Mouse (Mus musculus): ENCODE data around the gene Lats2. TPM values are rescaled to one million over a fixed set of nuclear protein-coding genes. Genes with fewer than 3 reads are reported as not detected.

Lats2 gene
- polyA plus RNA-seq (2014; fragmentation: Nextera tagmentation; extraction: Ambion mirVana), result 24.9 and 25.9 TPM in 2 replicates

GRCm38 (mm10) chr14:57758237-57758636 is at the start of gene Lats2:
TSS of gene Lats2 (minus strand) at chr14:57758388.
- Histone ChIP-seq H3K4me1 (ENCODE audit: control insufficient read depth in 2 of 2, insufficient read depth in 2 of 2, low read length in 2 of 2) (peaks cover 7 to 9% of the 10 kb centered on the region in 2 experiments), H3K4me2 (ENCODE audit: low read length) (no peak within 1 kb of the TSS), H3K4me3 (ENCODE audit: control insufficient read depth in 1 of 2, insufficient read depth in 1 of 2, low read depth in 1 of 2, low read length in 2 of 2) (no peak within 1 kb of the TSS), H3K27me3 (ENCODE audit: control insufficient read depth, insufficient read depth, low read length) (no peaks in the 10 kb centered on the region), H3K36me3 (ENCODE audit: control insufficient read depth, insufficient read depth, low read length) (no peaks in the 10 kb centered on the region), H3K9ac (ENCODE audit: low read length) (no peak within 1 kb of the TSS), H3K9me3 (ENCODE audit: control insufficient read depth, low read length) (no peaks in the 10 kb centered on the region), H3K27ac (replicated peaks in 1 of 2; ENCODE audit: control insufficient read depth in 1 of 2, insufficient read depth in 1 of 2, low read depth in 2 of 2, low read length in 2 of 2) (no peak within 1 kb of the TSS)
- no peak for ATAC-seq (ENCODE audit: insufficient number of reproducible peaks, insufficient read depth, low FRiP score, low read depth)
- 70% methylated on average over 4 of the region's 4 CpGs for WGBS

- WGBS, result 73% methylated on average over 4 of the region's 4 CpGs
- Histone ChIP-seq H3K27ac (replicated peaks in 1 of 2; ENCODE audit: control insufficient read depth in 1 of 2, insufficient read depth in 1 of 2, low read depth in 2 of 2, low read length in 2 of 2) (no peak overlapping the region), H3K36me3 (ENCODE audit: control insufficient read depth, insufficient read depth, low read length) (peaks cover 84% of the 10 kb centered on the region)
Measured at GRCm38 (mm10) chr14:57803731-57804130, 45.5 kb upstream of the Lats2 start.

GRCm38 (mm10) chr14:57797991-57798931 is 40.1 kb upstream of the Lats2 start, which contains the start of gene Sap18:
TSS of gene Sap18 (plus strand) at chr14:57798180.
- no peaks in the 10 kb centered on the region for H3K27me3 ChIP-seq (ENCODE audit: control insufficient read depth, insufficient read depth, low read length)
- peak within 1 kb of the TSS; percentile 64 to 87 for H3K4me3 ChIP-seq (ENCODE audit: control insufficient read depth in 1 of 2, insufficient read depth in 1 of 2, low read depth in 1 of 2, low read length in 2 of 2)
- peak within 1 kb of the TSS; percentile 93 for H3K4me2 ChIP-seq (ENCODE audit: low read length)
- peaks cover 29% of the 10 kb centered on the region for H3K36me3 ChIP-seq (ENCODE audit: control insufficient read depth, insufficient read depth, low read length)
- peak within 1 kb of the TSS; percentile 85 for H3K9ac ChIP-seq (ENCODE audit: low read length)
- peak; percentile 94 for ATAC-seq (ENCODE audit: insufficient number of reproducible peaks, insufficient read depth, low FRiP score, low read depth)
- H3K9me3 ChIP-seq (ENCODE audit: control insufficient read depth, low read length), result no peaks in the 10 kb centered on the region
- peak within 1 kb of the TSS; percentile 57 to 77 for H3K27ac ChIP-seq (replicated peaks in 1 of 2; ENCODE audit: control insufficient read depth in 1 of 2, insufficient read depth in 1 of 2, low read depth in 2 of 2, low read length in 2 of 2)
- peaks cover 4 to 19% of the 10 kb centered on the region in 2 experiments for H3K4me1 ChIP-seq (ENCODE audit: control insufficient read depth in 2 of 2, insufficient read depth in 2 of 2, low read length in 2 of 2)
- WGBS, result under 1% methylated on average over 95 of the region's 99 CpGs

More at GRCm38 (mm10) chr14:57803731-57804130, 45.5 kb upstream of the Lats2 start:
- H3K9me3 ChIP-seq (ENCODE audit: control insufficient read depth, low read length), result no peaks in the 10 kb centered on the region
- no peak overlapping the region for H3K4me3 ChIP-seq (ENCODE audit: control insufficient read depth in 1 of 2, insufficient read depth in 1 of 2, low read depth in 1 of 2, low read length in 2 of 2)
- H3K27me3 ChIP-seq (ENCODE audit: control insufficient read depth, insufficient read depth, low read length), result no peaks in the 10 kb centered on the region
- no peak for ATAC-seq (ENCODE audit: insufficient number of reproducible peaks, insufficient read depth, low FRiP score, low read depth)
- peaks cover 4 to 19% of the 10 kb centered on the region in 2 experiments for H3K4me1 ChIP-seq (ENCODE audit: control insufficient read depth in 2 of 2, insufficient read depth in 2 of 2, low read length in 2 of 2)
- H3K4me2 ChIP-seq (ENCODE audit: low read length), result no peak overlapping the region
- no peak overlapping the region for H3K9ac ChIP-seq (ENCODE audit: low read length)

- Histone ChIP-seq H3K9ac (ENCODE audit: low read length) (peak overlapping the region; percentile 70), H3K4me3 (ENCODE audit: control insufficient read depth in 1 of 2, insufficient read depth in 1 of 2, low read depth in 1 of 2, low read length in 2 of 2) (peak overlapping the region; percentile 64 to 87), H3K4me1 (ENCODE audit: control insufficient read depth in 2 of 2, insufficient read depth in 2 of 2, low read length in 2 of 2) (peaks cover 4 to 19% of the 10 kb centered on the region in 2 experiments), H3K4me2 (ENCODE audit: low read length) (peak overlapping the region; percentile 93), H3K27ac (replicated peaks in 1 of 2; ENCODE audit: control insufficient read depth in 1 of 2, insufficient read depth in 1 of 2, low read depth in 2 of 2, low read length in 2 of 2) (peak overlapping the region in 1 of 2 experiments; percentile 57; a peak in 2 of 4 replicates), H3K9me3 (ENCODE audit: control insufficient read depth, low read length) (no peaks in the 10 kb centered on the region), H3K27me3 (ENCODE audit: control insufficient read depth, insufficient read depth, low read length) (no peaks in the 10 kb centered on the region), H3K36me3 (ENCODE audit: control insufficient read depth, insufficient read depth, low read length) (peaks cover 22% of the 10 kb centered on the region)
- WGBS, result 11% methylated on average over 7 of the region's 7 CpGs
- no peak for ATAC-seq (ENCODE audit: insufficient number of reproducible peaks, insufficient read depth, low FRiP score, low read depth)
Measured at GRCm38 (mm10) chr14:57797551-57797950, 39.4 kb upstream of the Lats2 start.

GRCm38 (mm10) chr14:57791171-57791570 is 33.0 kb upstream of the Lats2 start:
- 55% methylated on average over 4 of the region's 4 CpGs for WGBS
- Histone ChIP-seq H3K4me2 (ENCODE audit: low read length) (no peak overlapping the region), H3K36me3 (ENCODE audit: control insufficient read depth, insufficient read depth, low read length) (no peaks in the 10 kb centered on the region), H3K4me3 (ENCODE audit: control insufficient read depth in 1 of 2, insufficient read depth in 1 of 2, low read depth in 1 of 2, low read length in 2 of 2) (no peak overlapping the region), H3K9me3 (ENCODE audit: control insufficient read depth, low read length) (no peaks in the 10 kb centered on the region), H3K4me1 (ENCODE audit: control insufficient read depth in 2 of 2, insufficient read depth in 2 of 2, low read length in 2 of 2) (peaks cover 0 to 2% of the 10 kb centered on the region in 2 experiments; a peak in 1 of 4 replicates), H3K27ac (replicated peaks in 1 of 2; ENCODE audit: control insufficient read depth in 1 of 2, insufficient read depth in 1 of 2, low read depth in 2 of 2, low read length in 2 of 2) (no peak overlapping the region), H3K27me3 (ENCODE audit: control insufficient read depth, insufficient read depth, low read length) (no peaks in the 10 kb centered on the region), H3K9ac (ENCODE audit: low read length) (no peak overlapping the region)
- ATAC-seq (ENCODE audit: insufficient number of reproducible peaks, insufficient read depth, low FRiP score, low read depth), result no peak

- Histone ChIP-seq H3K4me1 (ENCODE audit: control insufficient read depth in 2 of 2, insufficient read depth in 2 of 2, low read length in 2 of 2) (peaks cover 0 to 2% of the 10 kb centered on the region in 2 experiments; a peak in 1 of 4 replicates), H3K36me3 (ENCODE audit: control insufficient read depth, insufficient read depth, low read length) (no peaks in the 10 kb centered on the region), H3K27me3 (ENCODE audit: control insufficient read depth, insufficient read depth, low read length) (no peaks in the 10 kb centered on the region), H3K4me2 (ENCODE audit: low read length) (no peak overlapping the region), H3K27ac (replicated peaks in 1 of 2; ENCODE audit: control insufficient read depth in 1 of 2, insufficient read depth in 1 of 2, low read depth in 2 of 2, low read length in 2 of 2) (no peak overlapping the region), H3K4me3 (ENCODE audit: control insufficient read depth in 1 of 2, insufficient read depth in 1 of 2, low read depth in 1 of 2, low read length in 2 of 2) (no peak overlapping the region), H3K9me3 (ENCODE audit: control insufficient read depth, low read length) (no peaks in the 10 kb centered on the region), H3K9ac (ENCODE audit: low read length) (no peak overlapping the region)
- no peak for ATAC-seq (ENCODE audit: insufficient number of reproducible peaks, insufficient read depth, low FRiP score, low read depth)
- WGBS, result 82% methylated on average over 9 of the region's 9 CpGs
Measured at GRCm38 (mm10) chr14:57789759-57790158, 31.6 kb upstream of the Lats2 start.

GRCm38 (mm10) chr14:57789311-57789710 is 31.1 kb upstream of the Lats2 start:
- no peak for ATAC-seq (ENCODE audit: insufficient number of reproducible peaks, insufficient read depth, low FRiP score, low read depth)
- 75% methylated on average over 2 of the region's 2 CpGs for WGBS
- Histone ChIP-seq H3K4me1 (ENCODE audit: control insufficient read depth in 2 of 2, insufficient read depth in 2 of 2, low read length in 2 of 2) (peaks cover 0 to 2% of the 10 kb centered on the region in 2 experiments; a peak in 1 of 4 replicates), H3K36me3 (ENCODE audit: control insufficient read depth, insufficient read depth, low read length) (no peaks in the 10 kb centered on the region), H3K4me3 (ENCODE audit: control insufficient read depth in 1 of 2, insufficient read depth in 1 of 2, low read depth in 1 of 2, low read length in 2 of 2) (no peak overlapping the region), H3K27me3 (ENCODE audit: control insufficient read depth, insufficient read depth, low read length) (no peaks in the 10 kb centered on the region), H3K9ac (ENCODE audit: low read length) (no peak overlapping the region), H3K4me2 (ENCODE audit: low read length) (no peak overlapping the region), H3K27ac (replicated peaks in 1 of 2; ENCODE audit: control insufficient read depth in 1 of 2, insufficient read depth in 1 of 2, low read depth in 2 of 2, low read length in 2 of 2) (no peak overlapping the region), H3K9me3 (ENCODE audit: control insufficient read depth, low read length) (no peaks in the 10 kb centered on the region)
